Mouse (Mus musculus) bone marrow macrophage, adult 2 months (primary cell): ENCODE results near the gene Ccdc188.

Experiments
- CTCF ChIP-seq: IDR thresholded peaks from 2 replicates; pipeline ENCODE4 v1.5.1; 2012; ENCODE audit warnings: low read depth, mild to moderate bottlenecking, low read length, moderate library complexity
- POLR2A ChIP-seq: IDR thresholded peaks from 2 replicates; pipeline ENCODE4 v1.6.1; 2012; ENCODE audit warnings: mild to moderate bottlenecking, low read depth, low read length, borderline replicate concordance

DNA sequence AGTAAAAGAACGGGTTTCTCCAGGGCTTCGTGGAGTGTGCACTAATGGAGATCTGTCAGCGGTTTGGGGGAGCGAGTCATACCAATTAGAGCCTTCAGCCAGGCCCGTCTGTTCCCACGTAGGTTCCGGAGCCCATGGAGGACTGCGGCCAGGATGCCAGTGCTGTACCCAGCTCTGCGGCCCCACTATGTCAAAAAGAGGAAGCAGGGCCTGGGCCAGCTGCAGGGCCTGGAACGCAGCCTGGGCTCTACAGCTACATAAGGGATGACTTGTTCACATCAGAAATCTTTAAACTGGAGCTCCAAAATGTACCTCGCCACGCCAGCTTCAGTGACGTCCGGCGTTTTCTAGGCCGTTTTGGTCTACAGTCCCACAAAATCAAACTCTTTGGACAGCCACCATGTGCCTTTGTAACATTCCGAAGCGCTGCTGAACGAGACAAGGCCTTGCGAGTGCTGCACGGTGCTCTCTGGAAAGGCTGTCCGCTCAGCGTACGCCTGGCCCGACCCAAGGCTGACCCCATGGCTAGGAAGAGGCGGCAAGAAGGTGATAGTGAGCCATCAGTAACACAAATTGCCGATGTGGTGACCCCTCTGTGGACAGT, 31.8 kb downstream of the Ccdc188 start:
- TF ChIP-seq POLR2A: 0 out of 2 replicates have a peak, but pooled peaks have one; percentile 29
- no peak for TF ChIP-seq CTCF
